Mouse (Mus musculus): ENCODE results near the gene Atg4d. TPM values are rescaled to one million over a fixed set of nuclear protein-coding genes. Genes with fewer than 3 reads are reported as not detected.
A peak's percentile ranks its signal among the peaks of the same experiment; 100 is the strongest.
"Not testable (repeated sequence)": the region's sequence is repeated elsewhere in the genome, so short reads cannot be mapped to it uniquely, and the experiment has no call there.

Gene Atg4d
- polyA plus RNA-seq (2015; fragmentation: Nextera tagmentation; extraction: Ambion mirVana), result 47.6 and 51.8 TPM in 2 replicates

DNA sequence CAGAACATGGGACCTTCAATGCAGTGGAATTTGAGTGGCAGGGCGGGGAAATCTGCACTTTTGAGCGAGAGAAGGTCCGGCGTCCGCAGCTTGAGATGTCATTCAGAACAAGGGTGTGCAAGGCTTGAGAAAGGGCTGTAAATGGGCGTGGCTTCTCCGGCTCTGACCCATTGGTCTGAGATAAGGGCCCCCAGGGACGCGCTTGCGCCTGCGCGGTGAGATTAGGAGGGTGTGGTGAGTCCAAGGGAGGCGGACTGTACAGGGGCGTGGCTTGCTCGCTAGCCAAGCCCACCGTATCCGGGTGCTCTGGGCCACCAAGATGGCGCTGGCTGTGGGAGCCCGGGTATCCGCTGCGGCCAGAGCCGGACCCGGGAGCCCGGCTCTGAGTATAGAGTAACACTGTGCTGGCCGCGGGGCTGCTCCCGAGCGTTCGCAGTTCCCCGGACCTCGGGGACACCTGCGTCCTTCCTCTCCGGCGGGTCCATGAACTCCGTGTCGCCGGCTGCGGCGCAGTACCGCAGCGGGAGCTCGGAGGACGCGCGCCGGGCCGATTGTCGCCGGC is at the start of gene Atg4d:
TSS of gene Atg4d (plus strand) at position 294 of the 562 bp plus-strand sequence.
- H3K4me2 ChIP-seq (ENCODE audit: low read length), result peak within 1 kb of the TSS; percentile 84

DNA sequence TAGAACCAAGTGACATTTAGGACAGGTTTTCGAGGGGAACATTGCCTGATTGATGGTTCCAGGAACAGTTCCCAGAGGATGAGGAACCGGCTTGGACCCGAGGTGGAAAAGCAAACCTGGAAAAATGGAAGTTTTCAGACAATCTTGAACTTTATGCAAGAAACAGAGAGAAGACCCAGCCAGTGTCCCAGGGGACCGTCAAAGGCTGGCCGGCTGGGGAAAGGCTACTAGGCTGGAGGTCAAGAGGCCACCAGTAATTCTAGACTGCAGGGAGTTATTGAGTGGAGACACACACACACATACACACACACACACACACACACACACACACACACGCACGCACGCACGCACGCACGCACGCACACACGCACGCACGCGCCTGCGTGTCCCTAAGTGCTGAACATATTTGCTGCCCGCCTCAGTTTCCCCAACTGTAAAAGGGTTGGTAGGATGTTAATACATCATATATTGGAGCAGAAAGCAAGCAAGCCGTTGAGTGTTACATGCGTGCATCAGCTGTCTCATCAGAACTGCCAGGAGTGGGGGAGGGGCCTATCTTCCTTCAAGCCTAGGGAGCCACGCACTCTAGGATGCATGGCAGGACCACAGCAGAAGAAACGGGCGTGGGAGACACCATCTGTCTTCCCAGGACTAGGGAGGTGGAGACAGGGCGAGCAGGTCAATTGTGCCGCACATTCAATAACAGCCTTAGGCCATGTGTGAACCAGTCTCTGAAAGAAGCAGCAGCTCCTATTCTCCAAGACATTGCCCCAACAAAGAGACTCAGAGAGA is 48.8 kb upstream of the Atg4d start:
- 67% methylated on average over 23 of the region's 25 CpGs for WGBS
- Histone ChIP-seq H3K36me3 (ENCODE audit: control insufficient read depth, insufficient read depth) (no peaks in the 10 kb centered on the region), H3K4me1 (replicated peaks; ENCODE audit: control insufficient read depth, insufficient read depth, low read length) (peaks cover 11% of the 10 kb centered on the region), H3K27ac (ENCODE audit: low read length) (no peak overlapping the region), H3K4me3 (replicated peaks; ENCODE audit: low read length) (no peak overlapping the region), H3K4me2 (ENCODE audit: low read length) (peak overlapping the region; percentile 20), H3K9me3 (ENCODE audit: control insufficient read depth, low read length) (no peaks in the 10 kb centered on the region), H3K9ac (replicated peaks; ENCODE audit: low read depth, low read length) (no peak overlapping the region), H3K27me3 (replicated peaks; ENCODE audit: control insufficient read depth, insufficient read depth, low read length) (no peaks in the 10 kb centered on the region)
- peak; percentile 49 for ATAC-seq

More for the DNA sequence above, at the start of gene Atg4d:
- 0% methylated on average over 45 of the region's 49 CpGs for WGBS
- no peaks in the 10 kb centered on the region for H3K27me3 ChIP-seq (replicated peaks; ENCODE audit: control insufficient read depth, insufficient read depth, low read length)
- no peaks in the 10 kb centered on the region for H3K9me3 ChIP-seq (ENCODE audit: control insufficient read depth, low read length)
- H3K4me3 ChIP-seq (replicated peaks; ENCODE audit: low read length), result peak within 1 kb of the TSS; percentile 63
- peak; percentile 98 for ATAC-seq
- H3K4me1 ChIP-seq (replicated peaks; ENCODE audit: control insufficient read depth, insufficient read depth, low read length), result peaks cover 18% of the 10 kb centered on the region
- H3K36me3 ChIP-seq (ENCODE audit: control insufficient read depth, insufficient read depth), result peaks cover 6% of the 10 kb centered on the region; the same call in 1 of the 2 replicates
- peak within 1 kb of the TSS; percentile 76 for H3K9ac ChIP-seq (replicated peaks; ENCODE audit: low read depth, low read length)
- peak within 1 kb of the TSS; percentile 55 for H3K27ac ChIP-seq (ENCODE audit: low read length)

DNA sequence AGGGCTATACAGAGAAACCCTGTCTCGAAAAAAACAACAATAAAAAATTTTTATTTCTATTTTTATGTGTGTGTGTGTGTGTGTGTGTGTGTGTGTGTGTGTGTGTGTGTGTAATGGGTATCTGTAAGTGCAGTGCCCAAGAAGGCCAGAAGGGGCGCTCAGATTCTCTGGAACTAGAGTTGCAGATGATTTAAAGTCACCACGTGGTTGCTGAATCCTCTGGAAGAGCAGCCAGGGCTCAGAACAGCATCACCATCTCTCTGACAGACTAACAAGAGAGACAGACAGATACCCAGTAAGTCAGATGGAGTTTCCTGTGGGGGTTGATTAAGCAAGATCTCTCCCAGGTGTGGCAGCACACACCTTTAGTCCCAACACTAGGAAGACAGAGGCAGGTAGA is 45.3 kb upstream of the Atg4d start:
- H3K9me3 ChIP-seq (ENCODE audit: control insufficient read depth, low read length), result 0 out of 2 replicates have a peak, but pooled peaks cover 3% of the 10 kb centered on the region
- peaks cover 11% of the 10 kb centered on the region for H3K4me1 ChIP-seq (replicated peaks; ENCODE audit: control insufficient read depth, insufficient read depth, low read length)
- no peaks in the 10 kb centered on the region for H3K36me3 ChIP-seq (ENCODE audit: control insufficient read depth, insufficient read depth)
- no peak overlapping the region for H3K27ac ChIP-seq (ENCODE audit: low read length)
- 63% methylated on average over 3 of the region's 3 CpGs for WGBS
- H3K27me3 ChIP-seq (replicated peaks; ENCODE audit: control insufficient read depth, insufficient read depth, low read length), result no peaks in the 10 kb centered on the region
- H3K9ac ChIP-seq (replicated peaks; ENCODE audit: low read depth, low read length), result no peak overlapping the region
- H3K4me3 ChIP-seq (replicated peaks; ENCODE audit: low read length), result no peak overlapping the region
- H3K4me2 ChIP-seq (ENCODE audit: low read length), result no peak overlapping the region
- ATAC-seq, result no peak

DNA sequence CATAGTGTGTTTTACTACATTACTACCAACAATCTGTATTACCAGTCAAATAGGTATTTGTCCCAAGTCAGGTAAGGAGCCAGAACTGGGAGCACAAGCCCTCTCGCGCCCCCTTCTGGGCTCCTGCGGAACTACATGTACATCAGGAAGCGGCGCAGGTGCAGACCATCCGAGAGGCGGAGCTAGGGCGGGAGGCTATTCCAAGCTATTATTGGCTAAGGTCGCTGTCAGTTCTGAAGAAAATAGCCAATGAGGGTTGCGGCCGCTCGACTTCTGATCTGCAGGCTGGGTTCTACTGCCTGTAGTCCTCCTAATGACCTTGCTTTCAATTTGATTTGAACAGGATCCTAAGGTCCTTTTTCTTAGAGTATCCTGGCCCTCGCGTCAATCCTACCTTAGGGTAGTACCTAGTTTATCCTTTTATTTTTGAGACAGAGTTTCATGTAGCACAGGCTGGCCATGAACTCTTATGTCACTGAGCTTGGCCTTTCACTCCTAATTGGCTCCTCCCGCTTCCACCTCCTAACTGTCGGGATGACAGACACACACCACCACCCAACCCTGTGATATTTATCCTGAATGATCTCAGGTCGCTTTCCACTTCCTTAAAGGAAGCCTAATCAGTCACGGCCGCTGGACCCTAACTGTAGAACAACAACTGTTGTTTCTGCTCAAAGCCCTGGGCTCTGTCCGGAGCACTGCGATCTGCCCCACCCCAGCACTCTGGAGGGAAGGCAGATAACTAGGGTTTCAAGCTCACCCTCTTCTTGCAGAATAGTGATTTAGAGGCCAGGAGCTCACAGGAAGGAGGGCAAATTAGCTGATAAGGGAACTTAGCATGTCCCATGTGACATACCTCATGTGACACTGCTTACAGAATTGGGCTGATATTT is 44.4 kb upstream of the Atg4d start:
- H3K9ac ChIP-seq (replicated peaks; ENCODE audit: low read depth, low read length), result no peak overlapping the region

DNA sequence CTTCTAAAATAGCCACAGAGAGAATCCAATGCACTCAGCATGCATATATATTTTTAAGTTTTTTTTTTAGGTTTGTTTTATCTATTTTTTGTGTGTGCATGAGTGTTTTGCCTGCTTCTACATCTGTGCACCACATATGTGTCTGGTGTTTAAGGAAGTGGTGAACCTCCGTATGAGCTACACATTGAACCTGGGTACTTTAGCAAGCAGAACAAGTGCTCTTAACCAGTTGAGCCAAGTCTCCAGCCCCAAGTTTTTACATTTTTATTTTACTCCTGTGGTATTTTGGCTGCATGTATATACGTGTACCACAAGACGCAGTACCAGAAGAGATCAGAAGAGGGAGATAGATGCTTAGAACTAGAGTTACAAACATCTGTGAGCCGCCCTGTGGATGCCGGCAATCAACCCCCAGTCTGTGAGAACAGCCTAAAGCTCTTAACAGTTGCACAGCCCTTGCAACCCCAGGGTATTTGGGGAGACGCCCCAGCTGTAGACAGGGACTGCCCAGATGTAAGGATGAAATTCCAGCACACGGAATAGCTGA is 43.6 kb upstream of the Atg4d start:
- H3K4me2 ChIP-seq (ENCODE audit: low read length), result no peak overlapping the region

More for the DNA sequence above, 44.4 kb upstream of the Atg4d start:
- peaks cover 17% of the 10 kb centered on the region for H3K4me1 ChIP-seq (replicated peaks; ENCODE audit: control insufficient read depth, insufficient read depth, low read length)
- H3K4me2 ChIP-seq (ENCODE audit: low read length), result peak overlapping the region; percentile 53
- peak overlapping the region; percentile 34 for H3K4me3 ChIP-seq (replicated peaks; ENCODE audit: low read length)
- 16% methylated on average over 21 of the region's 21 CpGs for WGBS
- H3K27ac ChIP-seq (ENCODE audit: low read length), result no peak overlapping the region
- no peaks in the 10 kb centered on the region for H3K27me3 ChIP-seq (replicated peaks; ENCODE audit: control insufficient read depth, insufficient read depth, low read length)
- no peaks in the 10 kb centered on the region for H3K36me3 ChIP-seq (ENCODE audit: control insufficient read depth, insufficient read depth)
- ATAC-seq, result peak; percentile 86
- H3K9me3 ChIP-seq (ENCODE audit: control insufficient read depth, low read length), result 0 out of 2 replicates have a peak, but pooled peaks cover 3% of the 10 kb centered on the region

DNA sequence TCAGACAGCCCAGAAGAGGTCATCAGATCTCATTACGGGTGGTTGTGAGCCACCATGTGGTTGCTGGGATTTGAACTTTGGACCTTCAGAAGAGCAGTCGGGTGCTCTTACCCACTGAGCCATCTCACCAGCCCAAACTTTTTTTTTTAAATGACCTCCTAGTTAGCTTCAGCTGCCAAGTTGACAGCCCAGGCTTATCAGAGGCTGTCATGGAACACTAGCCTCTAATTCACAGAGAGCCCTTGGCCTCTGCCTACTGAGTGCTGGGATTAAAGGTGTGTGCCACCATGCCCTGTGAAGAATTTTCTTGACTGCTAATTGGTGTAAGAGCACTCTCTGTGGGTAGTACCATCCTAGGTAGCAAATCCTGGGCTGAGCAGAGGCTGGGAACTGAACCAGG is 41.6 kb upstream of the Atg4d start:
- H3K4me3 ChIP-seq (replicated peaks; ENCODE audit: low read length); H3K9ac ChIP-seq (replicated peaks; ENCODE audit: low read depth, low read length); H3K27me3 ChIP-seq (replicated peaks; ENCODE audit: control insufficient read depth, insufficient read depth, low read length); H3K36me3 ChIP-seq (ENCODE audit: control insufficient read depth, insufficient read depth); H3K9me3 ChIP-seq (ENCODE audit: control insufficient read depth, low read length); ATAC-seq; H3K4me2 ChIP-seq (ENCODE audit: low read length); H3K27ac ChIP-seq (ENCODE audit: low read length): not testable (repeated sequence)
- H3K4me1 ChIP-seq (replicated peaks; ENCODE audit: control insufficient read depth, insufficient read depth, low read length), result peaks cover 22% of the 10 kb centered on the region
- WGBS, result 86% methylated on average over 1 of the region's 2 CpGs

More for the DNA sequence above, 43.6 kb upstream of the Atg4d start:
- H3K4me3 ChIP-seq (replicated peaks; ENCODE audit: low read length), result no peak overlapping the region
- H3K9me3 ChIP-seq (ENCODE audit: control insufficient read depth, low read length), result 0 out of 2 replicates have a peak, but pooled peaks cover 3% of the 10 kb centered on the region
- H3K27ac ChIP-seq (ENCODE audit: low read length), result no peak overlapping the region
- 18% methylated on average over 7 of the region's 7 CpGs for WGBS
- H3K4me1 ChIP-seq (replicated peaks; ENCODE audit: control insufficient read depth, insufficient read depth, low read length), result peaks cover 13% of the 10 kb centered on the region
- H3K9ac ChIP-seq (replicated peaks; ENCODE audit: low read depth, low read length), result no peak overlapping the region
- no peaks in the 10 kb centered on the region for H3K36me3 ChIP-seq (ENCODE audit: control insufficient read depth, insufficient read depth)
- no peaks in the 10 kb centered on the region for H3K27me3 ChIP-seq (replicated peaks; ENCODE audit: control insufficient read depth, insufficient read depth, low read length)
- 0 out of 2 replicates have a peak, but pooled peaks have one; percentile 23 for ATAC-seq

DNA sequence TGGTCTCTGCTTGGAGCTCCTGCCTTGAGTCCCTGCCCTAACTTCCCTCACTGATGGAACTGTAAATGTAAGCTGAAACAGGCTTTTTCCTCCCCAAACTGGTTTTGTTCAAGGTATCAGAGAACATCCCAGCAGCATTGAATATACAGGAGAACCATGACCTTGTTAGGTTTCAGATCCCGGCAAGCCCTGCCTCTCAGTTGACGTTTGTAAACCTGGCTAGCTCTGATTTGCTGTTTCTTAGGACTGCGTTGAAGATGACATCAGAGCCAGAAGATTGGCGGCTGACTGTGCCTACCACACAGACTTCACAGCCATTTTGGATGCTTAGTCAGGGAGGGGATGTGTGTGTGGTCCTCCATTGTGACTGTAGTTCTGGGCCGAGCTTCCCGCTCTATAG is 41.2 kb upstream of the Atg4d start:
- Histone ChIP-seq H3K4me3 (replicated peaks; ENCODE audit: low read length) (no peak overlapping the region), H3K27ac (ENCODE audit: low read length) (no peak overlapping the region), H3K9ac (replicated peaks; ENCODE audit: low read depth, low read length) (no peak overlapping the region), H3K4me2 (ENCODE audit: low read length) (no peak overlapping the region), H3K9me3 (ENCODE audit: control insufficient read depth, low read length) (0 out of 2 replicates have a peak, but pooled peaks cover 3% of the 10 kb centered on the region), H3K27me3 (replicated peaks; ENCODE audit: control insufficient read depth, insufficient read depth, low read length) (no peaks in the 10 kb centered on the region), H3K36me3 (ENCODE audit: control insufficient read depth, insufficient read depth) (no peaks in the 10 kb centered on the region), H3K4me1 (replicated peaks; ENCODE audit: control insufficient read depth, insufficient read depth, low read length) (peaks cover 22% of the 10 kb centered on the region)
- ATAC-seq, result no peak
- 89% methylated on average over 6 of the region's 6 CpGs for WGBS

DNA sequence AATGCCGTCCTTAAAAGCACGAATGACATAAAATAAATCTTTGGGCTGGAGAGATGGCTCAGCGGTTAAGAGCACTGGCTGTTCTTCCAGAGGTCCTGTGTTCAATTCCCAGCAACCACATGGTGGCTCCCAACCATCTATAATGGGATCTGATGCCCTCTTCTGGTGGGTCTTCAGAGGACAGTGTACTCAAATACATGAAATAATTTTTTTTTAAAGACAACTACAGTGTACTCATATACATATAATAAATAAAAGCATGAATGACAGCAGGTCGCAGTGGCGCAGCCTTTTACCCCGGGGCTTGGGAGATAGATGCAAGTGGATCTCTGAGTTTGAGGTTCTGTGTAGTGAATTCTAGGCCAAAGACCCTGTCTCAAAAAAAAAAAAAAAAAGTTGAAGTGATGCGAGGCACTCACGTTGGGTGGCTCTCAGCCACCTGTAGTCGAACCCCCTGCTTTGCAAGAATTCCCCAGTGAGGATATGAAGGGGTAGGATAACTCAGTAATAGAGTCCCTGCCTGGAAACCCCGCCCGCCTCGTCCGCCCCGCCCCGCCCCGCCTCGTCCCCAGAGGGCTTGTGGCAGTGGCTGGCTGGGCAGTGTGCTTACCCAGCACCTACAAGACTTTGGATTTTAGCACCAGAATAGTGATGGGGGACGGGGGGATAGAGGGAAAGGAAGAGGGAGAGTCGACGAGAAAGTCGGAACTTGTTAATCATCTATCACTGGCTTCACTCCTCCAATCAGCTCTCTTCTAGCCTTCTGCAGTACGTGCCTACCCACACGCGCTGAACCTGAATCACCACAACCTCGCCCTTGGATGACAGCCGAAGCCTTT is 40.3 kb upstream of the Atg4d start:
- H3K9me3 ChIP-seq (ENCODE audit: control insufficient read depth, low read length), result 0 out of 2 replicates have a peak, but pooled peaks cover 3% of the 10 kb centered on the region
- H3K4me2 ChIP-seq (ENCODE audit: low read length), result peak overlapping the region; percentile 20
- peaks cover 6% of the 10 kb centered on the region; the same call in 1 of the 2 replicates for H3K36me3 ChIP-seq (ENCODE audit: control insufficient read depth, insufficient read depth)
- 22% methylated on average over 26 of the region's 26 CpGs for WGBS
- H3K27ac ChIP-seq (ENCODE audit: low read length), result no peak overlapping the region
- no peaks in the 10 kb centered on the region for H3K27me3 ChIP-seq (replicated peaks; ENCODE audit: control insufficient read depth, insufficient read depth, low read length)
- H3K9ac ChIP-seq (replicated peaks; ENCODE audit: low read depth, low read length), result no peak overlapping the region
- H3K4me1 ChIP-seq (replicated peaks; ENCODE audit: control insufficient read depth, insufficient read depth, low read length), result peaks cover 22% of the 10 kb centered on the region
- H3K4me3 ChIP-seq (replicated peaks; ENCODE audit: low read length), result peak overlapping the region; percentile 13; the same call in 1 of the 2 replicates
- ATAC-seq, result no peak

Data from forebrain, embryonic 16.5 days (tissue).